Mouse (Mus musculus) cortical plate, adult 2 months (tissue): ENCODE measurements around the gene Trpd52l3. TPM values are rescaled to one million over a fixed set of nuclear protein-coding genes. Genes with fewer than 3 reads are reported as not detected.

ENCODE experiments used
- H3K27ac ChIP-seq: fragments of 200-500 bp; 2 replicates; pipeline ENCODE4 v1.5.1; 2012; ENCODE audit warnings: low read length, control low read depth, inconsistent platforms; ENCODE audit not compliant: insufficient read depth
- H3K4me1 ChIP-seq: fragments of 200-500 bp; 2 replicates; pipeline ENCODE4 v1.6.1; 2011; ENCODE audit warnings: low read length; ENCODE audit not compliant: control insufficient read depth, insufficient read depth
- H3K4me3 ChIP-seq: fragments of 200-500 bp; 2 replicates; pipeline ENCODE4 v1.5.1; 2011; ENCODE audit warnings: mild to moderate bottlenecking, low read length, control low read depth; ENCODE audit not compliant: insufficient read depth
- CTCF ChIP-seq: fragments of 200-500 bp; IDR thresholded peaks from 2 replicates; pipeline ENCODE4 v1.5.1; 2011; ENCODE audit warnings: mild to moderate bottlenecking, control low read depth, low read length; ENCODE audit not compliant: insufficient read depth; ENCODE audit errors: extremely low read depth
- POLR2A ChIP-seq: fragments of 200-500 bp; IDR thresholded peaks from 2 replicates; pipeline ENCODE4 v1.6.1; 2011; ENCODE audit warnings: mild to moderate bottlenecking, low read length, control low read depth; ENCODE audit not compliant: insufficient read depth; ENCODE audit errors: extremely low read depth
- polyA plus RNA-seq: library from polyadenylated mRNA; depleted of rRNA; stranded (reverse); fragments of >200 nt; gene quantifications from 2 replicates; pipeline ENCODE4 v1.2.3, GENCODE M21; 2012; rRNA removed

The Trpd52l3 gene
- polyA plus RNA-seq: not detected in 2 replicates

- Histone ChIP-seq H3K4me1 (no peaks in the 10 kb centered on the region), H3K27ac (no peak within 1 kb of the TSS), H3K4me3 (no peak within 1 kb of the TSS)
- TF ChIP-seq CTCF: no peak
- no peak for TF ChIP-seq POLR2A
These were observed at the start of gene Trpd52l3 for GRCm38 (mm10) chr19:30003621-30004020. Trpd52l3 (plus strand) TSS chr19:30003790.

DNA sequence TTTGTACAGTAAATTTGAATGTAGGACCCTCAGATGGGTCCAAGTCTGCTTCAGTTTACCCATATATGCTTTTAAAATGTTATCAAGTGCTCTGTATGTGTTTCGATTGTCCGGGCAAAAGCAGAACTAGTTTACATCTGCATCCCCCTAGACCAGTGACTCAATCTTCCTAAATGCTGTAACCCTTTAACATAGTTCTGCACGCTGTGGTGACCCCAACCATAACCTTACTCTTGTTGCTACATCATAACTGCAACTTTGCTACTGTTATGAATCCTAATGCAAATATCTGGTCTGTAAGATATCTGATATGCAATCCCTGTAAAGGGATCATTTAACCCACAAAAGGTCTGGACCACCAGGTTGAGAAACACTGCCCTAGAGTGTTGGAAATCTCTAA, 49.8 kb upstream of the Trpd52l3 start:
- H3K4me3 ChIP-seq: no peak overlapping the region
- TF ChIP-seq CTCF (no peak), POLR2A (no peak)
- H3K4me1 ChIP-seq: no peaks in the 10 kb centered on the region
- H3K27ac ChIP-seq: no peak overlapping the region

DNA sequence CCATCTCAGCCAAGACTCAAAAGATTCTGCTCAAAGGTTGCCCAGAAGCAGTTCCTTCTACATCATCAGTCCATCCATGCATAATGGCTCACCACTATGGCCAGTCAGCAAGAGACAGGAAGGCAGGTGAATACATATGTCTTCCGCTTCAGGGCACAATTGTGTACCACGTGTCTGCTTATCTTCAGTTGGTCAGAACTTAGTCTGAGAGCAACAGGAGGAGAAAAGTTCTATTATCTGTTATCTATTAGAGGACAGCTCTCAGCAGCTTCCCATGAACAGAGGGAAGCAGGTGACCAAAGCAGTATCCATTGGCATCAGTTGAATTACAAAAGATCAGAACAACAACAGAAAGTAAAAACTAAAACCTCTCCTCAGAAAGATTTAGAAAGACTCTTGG, 48.1 kb upstream of the Trpd52l3 start:
- TF ChIP-seq CTCF: no peak
- TF ChIP-seq POLR2A: no peak

GRCm38 (mm10) chr19:29960906-29961305, 42.7 kb upstream of the Trpd52l3 start:
- Histone ChIP-seq H3K27ac (no peak overlapping the region), H3K4me1 (no peaks in the 10 kb centered on the region), H3K4me3 (no peak overlapping the region)
- TF ChIP-seq CTCF (no peak), POLR2A (no peak)

More for the DNA sequence above, 48.1 kb upstream of the Trpd52l3 start:
- H3K4me3 ChIP-seq: no peak overlapping the region
- no peak overlapping the region for H3K27ac ChIP-seq
- no peaks in the 10 kb centered on the region for H3K4me1 ChIP-seq

- no peaks in the 10 kb centered on the region for H3K4me1 ChIP-seq
- TF ChIP-seq CTCF (no peak), POLR2A (no peak)
- no peak overlapping the region for H3K4me3 ChIP-seq
- H3K27ac ChIP-seq: no peak overlapping the region
These were observed 41.7 kb upstream of the Trpd52l3 start for GRCm38 (mm10) chr19:29961842-29962241.

DNA sequence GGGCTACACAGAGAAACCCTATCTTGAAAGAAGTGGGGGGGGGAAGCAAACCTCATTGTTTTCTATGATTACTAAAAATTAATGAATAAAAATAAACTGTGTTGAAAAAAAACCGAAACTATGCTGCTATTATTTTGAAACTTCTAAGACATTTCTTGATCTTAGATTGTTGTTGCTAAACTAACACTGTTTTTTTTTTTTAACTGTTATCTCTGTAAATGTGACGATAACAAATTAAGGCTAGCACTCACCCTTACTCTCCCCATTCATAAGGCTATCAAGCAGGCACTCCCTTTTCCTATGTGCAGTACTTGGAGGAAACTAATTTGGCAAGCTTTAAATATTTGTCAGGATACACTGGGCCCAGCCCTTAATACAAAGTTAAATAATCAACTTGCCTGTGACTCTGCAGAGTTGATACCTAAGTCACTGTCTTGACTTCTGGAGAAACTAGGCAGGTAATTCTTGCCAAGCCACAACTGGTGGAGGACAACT, 39.9 kb upstream of the Trpd52l3 start:
- H3K4me3 ChIP-seq: no peak overlapping the region
- H3K4me1 ChIP-seq: no peaks in the 10 kb centered on the region
- TF ChIP-seq POLR2A: no peak
- no peak overlapping the region for H3K27ac ChIP-seq

DNA sequence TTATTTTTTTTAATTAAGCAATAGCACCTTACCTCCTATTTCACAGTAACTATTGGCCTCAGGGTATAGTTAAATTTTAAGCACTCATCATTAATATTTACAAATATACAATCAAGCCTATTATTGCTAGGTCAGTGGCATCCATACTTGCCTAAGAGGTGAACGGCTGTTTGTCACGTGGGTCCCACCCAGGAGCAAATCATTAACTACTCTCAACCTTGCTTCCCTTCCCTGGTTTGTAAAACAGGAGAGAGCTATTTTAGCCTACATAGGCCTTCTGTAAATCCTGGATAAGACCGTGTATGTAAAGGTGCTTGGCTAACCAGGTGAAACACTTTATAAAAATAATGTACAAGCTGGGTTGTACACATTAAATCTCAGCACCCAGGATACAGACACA, 35.6 kb upstream of the Trpd52l3 start:
- Histone ChIP-seq H3K27ac (no peak overlapping the region), H3K4me1 (no peaks in the 10 kb centered on the region), H3K4me3 (no peak overlapping the region)
- TF ChIP-seq POLR2A (no peak), CTCF (no peak)

DNA sequence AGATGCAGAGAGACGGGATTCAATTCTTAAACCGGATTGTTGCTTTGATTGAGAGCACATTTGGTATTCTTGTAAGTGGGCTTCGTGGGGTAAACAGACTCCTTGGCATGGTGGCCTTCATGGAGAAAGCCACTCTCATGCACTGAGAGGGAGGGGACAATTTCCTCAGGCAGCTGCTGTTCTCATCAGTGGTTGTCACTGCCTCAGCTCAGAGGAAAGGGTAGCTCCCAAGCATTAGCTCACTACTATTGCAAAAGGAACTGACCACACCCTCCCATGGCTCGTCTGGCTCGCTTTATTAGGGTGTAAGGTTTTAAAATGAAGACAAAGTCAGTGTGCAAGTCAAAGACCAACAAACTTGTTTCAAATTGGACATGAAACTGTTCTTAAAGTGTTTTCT, 30.2 kb upstream of the Trpd52l3 start:
- Histone ChIP-seq H3K27ac (no peak overlapping the region), H3K4me1 (no peaks in the 10 kb centered on the region), H3K4me3 (no peak overlapping the region)
- TF ChIP-seq POLR2A: no peak
- TF ChIP-seq CTCF: no peak

DNA sequence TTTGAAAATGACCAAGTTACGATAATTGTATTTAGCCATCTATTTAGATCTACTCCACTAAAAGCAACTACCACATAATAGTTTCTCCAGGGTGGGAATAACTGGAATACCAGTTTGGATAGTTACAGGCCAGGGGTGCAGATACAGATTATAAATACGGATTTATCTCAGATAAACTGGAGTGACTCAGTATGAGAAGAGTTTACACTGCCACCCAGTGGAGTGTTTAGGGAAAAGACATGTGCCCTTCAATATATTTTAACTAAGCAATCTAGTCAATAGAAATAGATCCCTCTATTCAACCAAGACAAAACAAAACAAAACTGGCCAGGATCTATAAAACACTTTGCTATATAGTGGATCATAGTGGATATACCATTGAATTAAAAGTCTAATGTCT, 24.7 kb upstream of the Trpd52l3 start:
- no peak overlapping the region for H3K27ac ChIP-seq
- TF ChIP-seq CTCF (no peak), POLR2A (no peak)
- H3K4me3 ChIP-seq: no peak overlapping the region

DNA sequence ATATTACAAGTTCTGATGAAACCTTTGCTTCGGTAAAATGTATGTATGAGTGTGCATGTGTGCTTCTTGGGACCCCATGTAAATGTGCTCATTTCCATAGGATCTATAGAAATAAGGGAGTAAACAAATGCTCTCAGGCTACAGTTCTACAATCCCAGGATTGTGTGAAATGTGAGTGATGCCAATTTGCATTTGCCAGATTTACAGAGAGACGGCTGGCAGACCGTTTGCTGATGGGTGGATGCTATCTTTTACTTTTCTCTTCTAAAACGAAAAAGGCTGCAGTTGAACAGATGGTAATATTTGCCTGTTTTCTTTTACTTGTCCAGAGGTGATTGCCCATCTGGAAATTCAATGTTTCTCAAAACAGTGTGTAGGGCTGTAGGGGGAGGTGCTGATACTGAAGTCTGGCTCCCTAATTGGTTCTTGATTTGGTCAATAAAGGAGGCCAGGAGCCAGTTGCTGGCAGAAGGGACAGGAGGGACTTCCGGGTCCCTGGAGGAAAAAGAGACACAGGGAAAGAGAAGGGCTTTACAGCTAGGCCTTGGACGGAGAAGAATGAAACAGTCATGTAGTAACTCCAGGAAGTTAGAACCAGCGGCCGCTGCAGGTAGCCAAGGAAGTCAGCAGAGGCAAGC, 24.0 kb upstream of the Trpd52l3 start:
- no peak overlapping the region for H3K27ac ChIP-seq
- H3K4me1 ChIP-seq: peaks cover 2% of the 10 kb centered on the region; the same call in 1 of the 2 replicates
- TF ChIP-seq CTCF (no peak), POLR2A (no peak)
- H3K4me3 ChIP-seq: no peak overlapping the region

More for the DNA sequence above, 24.7 kb upstream of the Trpd52l3 start:
- H3K4me1 ChIP-seq: peaks cover 2% of the 10 kb centered on the region; the same call in 1 of the 2 replicates
